In genomic region chr1:151367721-151368324, GRCm38 (mm10) we compare ENCODE assay signal across 20 mouse cellular contexts.
"Had no signal": no experiment of that assay in that cellular context is flagged by ENCODE, and none has a peak within 500 bp of the region (broad histone marks: within the 10 kb centered on the region; RNA-seq: fewer than 3 reads in every experiment).

No protein-coding gene starts in this region.

- H3K9me3 ChIP-seq: lung, embryonic 15.5 days; megakaryocyte, embryonic 14.5 days; midbrain, embryonic 13.5 days; midbrain, embryonic 15.5 days; neural tube, embryonic 13.5 days; neural tube, embryonic 15.5 days had no signal

- H3K27me3 ChIP-seq: lung, embryonic 15.5 days; megakaryocyte, embryonic 14.5 days; midbrain, embryonic 13.5 days; midbrain, embryonic 15.5 days; neural tube, embryonic 13.5 days; neural tube, embryonic 15.5 days had no signal

- ATAC-seq: liver, postnatal 0 days; lung, postnatal 0 days; midbrain, embryonic 15.5 days had no signal

- DNase-seq: liver, postnatal 0 days; lung, adult 2 months; lung, postnatal 14 days; lung, postnatal 36 days; retina, postnatal 1 day; right cerebral cortex, adult 18-20 months; right cerebral cortex, postnatal 25 days; right cerebral cortex, postnatal 4 days; spleen, adult 18-20 months; thymus, adult 18-20 months; thymus, postnatal 14 days; thymus, postnatal 36 days had no signal

- H3K9ac ChIP-seq: liver, postnatal 0 days; lung, embryonic 15.5 days; midbrain, embryonic 13.5 days; midbrain, embryonic 15.5 days; neural tube, embryonic 13.5 days; neural tube, embryonic 15.5 days had no signal

- H3K27ac ChIP-seq: lung, embryonic 15.5 days; macrophage; midbrain, embryonic 13.5 days; midbrain, embryonic 15.5 days; neural tube, embryonic 13.5 days; neural tube, embryonic 15.5 days had no signal

- H3K4me1 ChIP-seq: lung, embryonic 15.5 days; midbrain, embryonic 13.5 days; midbrain, embryonic 15.5 days; neural tube, embryonic 13.5 days; neural tube, embryonic 15.5 days had no signal

- H3K4me3 ChIP-seq: lung, embryonic 15.5 days; megakaryocyte, embryonic 14.5 days; midbrain, embryonic 13.5 days; midbrain, embryonic 15.5 days; neural tube, embryonic 13.5 days; neural tube, embryonic 15.5 days had no signal

- H3K4me2 ChIP-seq: lung, embryonic 15.5 days; midbrain, embryonic 13.5 days; midbrain, embryonic 15.5 days; neural tube, embryonic 13.5 days; neural tube, embryonic 15.5 days had no signal
